Mouse (Mus musculus) lung, adult 2 months (tissue): ENCODE measurements around the gene Gm28035.

Experiments
- CTCF ChIP-seq: fragments of 200-500 bp; IDR thresholded peaks from 2 replicates; pipeline ENCODE4 v1.5.1; 2011; ENCODE audit warnings: mild to moderate bottlenecking, low read length, control low read depth; ENCODE audit not compliant: insufficient read depth
- POLR2A ChIP-seq: fragments of 200-500 bp; IDR thresholded peaks from 2 replicates; pipeline ENCODE4 v1.6.1; 2011; ENCODE audit warnings: low read depth, mild to moderate bottlenecking, control low read depth, low read length, borderline replicate concordance; ENCODE audit errors: extremely low read depth

- no peak for TF ChIP-seq CTCF
- no peak for TF ChIP-seq POLR2A
Observed at GRCm38 (mm10) chr2:30214745-30215144, 25.6 kb upstream of the Gm28035 start.
